Mouse (Mus musculus) MEL (cell line): ENCODE results near the gene Filip1l. TPM values are rescaled to one million over a fixed set of nuclear protein-coding genes. Genes with fewer than 3 reads are reported as not detected.

Source experiments
- DNase-seq: peaks from one replicate; pipeline ENCODE4 v3.0.0; 2011; ENCODE audit warnings: low read depth, low spot score
- H3K27ac ChIP-seq: 2 replicates; pipeline ENCODE4 v1.5.1; 2012; ENCODE audit warnings: low read depth, mild to moderate bottlenecking, control low read depth, low read length, moderate library complexity; ENCODE audit not compliant: control insufficient read depth
- H3K27me3 ChIP-seq, 2 experiments: fragments of 150-350 bp in 1 of 2; sonication (generic) in 1 of 2; 2 replicates each; pipeline ENCODE4 v1.6.1; 2012; ENCODE audit warnings: low read length in 2 of 2, mild to moderate bottlenecking in 2 of 2, improper control_type of control experiment in 1 of 2, moderate library complexity in 1 of 2; ENCODE audit not compliant: insufficient read depth in 2 of 2, control insufficient read depth in 1 of 2
- H3K36me3 ChIP-seq, 2 experiments: 2 replicates each; pipeline ENCODE4 v1.6.1; 2012 to 2014; ENCODE audit warnings: low read length in 2 of 2, improper control_type of control experiment in 1 of 2, inconsistent platforms in 1 of 2, mild to moderate bottlenecking in 1 of 2; ENCODE audit not compliant: insufficient read depth in 2 of 2, control insufficient read depth in 1 of 2
- H3K4me1 ChIP-seq, 2 experiments: fragments of 150-350 bp in 1 of 2; sonication (generic) in 1 of 2; 2 replicates each; pipeline ENCODE4 v1.6.1; 2012; ENCODE audit warnings: low read length in 2 of 2, improper control_type of control experiment in 1 of 2, mild to moderate bottlenecking in 1 of 2; ENCODE audit not compliant: insufficient read depth in 2 of 2, control insufficient read depth in 1 of 2
- H3K4me3 ChIP-seq, 2 experiments: fragments of 150-350 bp in 1 of 2; sonication (generic) in 1 of 2; 2 replicates each; pipeline ENCODE4 v1.5.1; 2012; ENCODE audit warnings: low read depth in 2 of 2, low read length in 2 of 2, mild to moderate bottlenecking in 2 of 2, moderate library complexity in 2 of 2, control low read depth in 1 of 2, improper control_type of control experiment in 1 of 2; ENCODE audit not compliant: control insufficient read depth in 1 of 2, insufficient read depth in 1 of 2
- H3K79me2 ChIP-seq: 2 replicates; pipeline ENCODE4 v1.6.1; 2012; ENCODE audit warnings: mild to moderate bottlenecking, low read length, moderate library complexity; ENCODE audit not compliant: control insufficient read depth, poor library complexity, insufficient read depth
- H3K9ac ChIP-seq: 2 replicates; pipeline ENCODE4 v1.6.1; 2012; ENCODE audit warnings: low read depth, mild to moderate bottlenecking, control low read depth, low read length, moderate library complexity; ENCODE audit not compliant: control insufficient read depth, poor library complexity, severe bottlenecking
- H3K9me3 ChIP-seq: fragments of 150-350 bp; sonication (generic); replicated peaks from 2 replicates; pipeline ENCODE4 v1.6.1; 2012; ENCODE audit warnings: mild to moderate bottlenecking, low read length, improper control_type of control experiment, moderate library complexity; ENCODE audit not compliant: insufficient read depth
- CHD2 ChIP-seq: IDR thresholded peaks from 2 replicates; pipeline ENCODE4 v1.6.1; 2011; ENCODE audit warnings: low read length, improper control_type of control experiment
- E2F4 ChIP-seq: IDR thresholded peaks from 2 replicates; pipeline ENCODE4 v1.6.1; 2011; ENCODE audit warnings: low read depth, low read length, improper control_type of control experiment, borderline replicate concordance
- EP300 ChIP-seq, 2 experiments: IDR thresholded peaks; 2 replicates each; pipeline ENCODE4 v1.6.1; 2011; ENCODE audit warnings: improper control_type of control experiment in 2 of 2, low read length in 2 of 2, low read depth in 1 of 2, mild to moderate bottlenecking in 1 of 2
- JUND ChIP-seq: IDR thresholded peaks from 2 replicates; pipeline ENCODE4 v1.6.1; 2011; ENCODE audit warnings: low read depth, mild to moderate bottlenecking, improper control_type of control experiment, low read length
- KAT2A ChIP-seq: conservative IDR thresholded peaks from 2 replicates; pipeline ENCODE4 v1.6.1; 2012; ENCODE audit warnings: low read depth, low read length, improper control_type of control experiment, inconsistent platforms
- MAX ChIP-seq: IDR thresholded peaks from 2 replicates; pipeline ENCODE4 v1.6.1; 2011; ENCODE audit warnings: low read length, improper control_type of control experiment
- MXI1 ChIP-seq: IDR thresholded peaks from 2 replicates; pipeline ENCODE4 v1.6.1; 2011; ENCODE audit warnings: mild to moderate bottlenecking, low read depth, low read length, improper control_type of control experiment
- MYB ChIP-seq: IDR thresholded peaks from 2 replicates; pipeline ENCODE4 v1.6.1; 2011; ENCODE audit warnings: mild to moderate bottlenecking, low read depth, low read length, improper control_type of control experiment
- MYC ChIP-seq: IDR thresholded peaks from 2 replicates; pipeline ENCODE4 v1.6.1; 2011; ENCODE audit warnings: low read depth, mild to moderate bottlenecking, low read length, improper control_type of control experiment, moderate library complexity
- POLR2A ChIP-seq, 2 experiments: IDR thresholded peaks; 2 replicates each; pipeline ENCODE4 v1.6.1; 2011 to 2012; ENCODE audit warnings: low read length in 2 of 2, mild to moderate bottlenecking in 2 of 2, control low read depth in 1 of 2, improper control_type of control experiment in 1 of 2, low read depth in 1 of 2, moderate library complexity in 1 of 2; ENCODE audit not compliant: control insufficient read depth in 1 of 2, insufficient read depth in 1 of 2, poor library complexity in 1 of 2
- POLR2AphosphoS5 ChIP-seq: IDR thresholded peaks from 2 replicates; pipeline ENCODE4 v1.6.1; 2012; ENCODE audit warnings: low read depth, borderline replicate concordance, mild to moderate bottlenecking, inconsistent platforms, low read length, moderate library complexity, mixed read lengths
- RCOR1 ChIP-seq: IDR thresholded peaks from 2 replicates; pipeline ENCODE4 v1.6.1; 2012; ENCODE audit warnings: low read depth, mild to moderate bottlenecking, inconsistent platforms, low read length, improper control_type of control experiment
- SIN3A ChIP-seq: IDR thresholded peaks from 2 replicates; pipeline ENCODE4 v1.6.1; 2012; ENCODE audit warnings: low read length, improper control_type of control experiment, inconsistent platforms
- TAL1 ChIP-seq: IDR thresholded peaks from 2 replicates; pipeline ENCODE4 v1.6.1; 2012; ENCODE audit warnings: mild to moderate bottlenecking, inconsistent platforms, low read length, moderate library complexity, mixed read lengths
- UBTF ChIP-seq: IDR thresholded peaks from 2 replicates; pipeline ENCODE4 v1.6.1; 2012; ENCODE audit warnings: low read depth, mild to moderate bottlenecking, inconsistent platforms, low read length, improper control_type of control experiment, moderate library complexity, borderline replicate concordance; ENCODE audit not compliant: insufficient read depth
- ZMIZ1 ChIP-seq: IDR thresholded peaks from 2 replicates; pipeline ENCODE4 v1.6.1; 2012; ENCODE audit warnings: low read depth, mild to moderate bottlenecking, inconsistent platforms, low read length, improper control_type of control experiment, moderate library complexity
- polyA plus RNA-seq, 2 experiments: library from polyadenylated mRNA; stranded (reverse) in 1 of 2; unstranded in 1 of 2; fragments of >175 nt in 1 of 2; fragments of >200 nt in 1 of 2; gene quantifications; 2 replicates each; pipeline versions ENCODE4 v1.2.1 to v1.2.4; 2012; ENCODE audit warnings: low replicate concordance in 2 of 2, low read depth in 1 of 2; ENCODE audit not compliant: insufficient read length in 2 of 2, insufficient read depth in 1 of 2, missing spikeins in 1 of 2
- total RNA-seq: library from RNA; depleted of rRNA; stranded (reverse); fragments of 300-350 nt; gene quantifications from 2 replicates; pipeline ENCODE4 v1.2.3, GENCODE M21; 2012

Filip1l gene
- total and polyA plus RNA-seq, 3 experiments, result 0.27 to 1.8 TPM; not detected in 1

DNA sequence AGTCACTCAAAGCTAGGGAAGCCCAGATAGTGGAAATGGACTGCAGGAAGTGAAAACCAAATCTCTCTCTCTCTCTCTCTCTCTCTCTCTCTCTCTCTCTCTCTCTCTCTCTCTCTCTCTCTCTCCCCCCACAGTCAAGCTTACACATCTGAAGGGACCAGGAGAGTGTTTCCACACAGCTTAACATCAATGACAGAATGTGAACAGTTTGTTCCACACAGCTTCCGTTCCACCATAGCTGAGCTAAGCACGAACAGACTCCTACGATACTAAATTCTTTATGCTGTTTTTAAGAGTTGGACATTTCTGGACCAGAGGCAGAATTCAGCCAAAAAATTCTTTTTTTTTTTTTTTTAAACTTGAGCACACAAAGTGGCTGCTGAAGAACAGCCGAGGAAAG is 139.0 kb downstream of the Filip1l start:
- no peaks in the 10 kb centered on the region for H3K9me3 ChIP-seq
- H3K36me3 ChIP-seq, result peaks cover 0 to 18% of the 10 kb centered on the region in 2 experiments; a peak in 3 of 4 replicates
- H3K4me1 ChIP-seq, result peaks cover under 1 to 10% of the 10 kb centered on the region in 2 experiments; a peak in 3 of 4 replicates
- H3K79me2 ChIP-seq, result no peaks in the 10 kb centered on the region
- no peak for TF ChIP-seq EP300 (IDR thresholded peaks at IDR 0.05; ENCODE audit: low read depth in 1 of 2, low read length in 2 of 2)
- no peak for TF ChIP-seq E2F4
- TF ChIP-seq TAL1, result no peak
- no peak for TF ChIP-seq ZMIZ1
- no peak for TF ChIP-seq KAT2A
- no peak for TF ChIP-seq JUND
- TF ChIP-seq MYC, result no peak
- TF ChIP-seq RCOR1, result no peak
- no peak for TF ChIP-seq CHD2
- no peak for TF ChIP-seq UBTF
- TF ChIP-seq SIN3A, result no peak
- no peak for TF ChIP-seq MXI1
- no peak for DNase-seq
- H3K27ac ChIP-seq, result no peak overlapping the region
- H3K27me3 ChIP-seq, result no peaks in the 10 kb centered on the region
- H3K9ac ChIP-seq, result no peak overlapping the region
- no peak overlapping the region for H3K4me3 ChIP-seq

DNA sequence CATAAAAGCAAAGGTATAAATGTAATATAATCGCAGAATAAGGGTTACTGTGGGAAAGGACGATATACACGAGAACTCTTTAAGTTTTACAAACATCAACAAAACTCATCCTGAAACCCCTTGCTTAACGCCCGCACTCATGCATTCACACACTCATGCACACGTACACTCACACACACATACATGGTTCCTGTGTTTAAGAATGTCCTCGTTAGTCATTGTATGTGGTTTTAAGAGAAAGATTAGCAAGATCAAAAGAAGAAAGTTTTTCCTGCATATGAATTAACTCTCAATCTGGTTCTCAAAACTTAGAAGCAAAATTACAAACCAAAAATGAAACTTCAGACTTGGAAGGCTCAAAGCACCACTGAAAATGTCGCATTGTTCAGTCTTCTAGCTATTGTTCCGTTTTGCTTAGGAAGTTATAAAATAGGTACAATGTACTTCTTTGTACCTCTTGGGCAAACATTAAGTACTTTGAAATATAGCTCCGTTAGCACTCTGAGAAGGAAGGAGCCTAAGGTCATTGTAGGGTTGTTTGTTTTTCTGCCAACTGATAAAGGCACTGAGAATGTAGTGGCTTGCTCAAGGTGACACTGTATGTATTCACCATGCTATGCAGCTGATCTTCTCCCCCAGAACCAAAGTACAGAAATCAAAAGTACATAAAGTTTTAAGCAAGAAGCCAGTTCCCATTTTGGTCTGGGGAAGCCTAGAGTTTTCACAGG is 142.7 kb downstream of the Filip1l start:
- H3K79me2 ChIP-seq, result no peaks in the 10 kb centered on the region
- no peaks in the 10 kb centered on the region for H3K9me3 ChIP-seq
- no peak for TF ChIP-seq POLR2AphosphoS5
- TF ChIP-seq POLR2A (IDR thresholded peaks at IDR 0.05; ENCODE audit: control insufficient read depth in 1 of 2, insufficient read depth in 1 of 2, low read depth in 1 of 2, low read length in 2 of 2, poor library complexity in 1 of 2), result no peak
- TF ChIP-seq ZMIZ1, result peak; percentile 49; the same call in 1 of the 2 replicates
- no peak for TF ChIP-seq MYB
- no peak for TF ChIP-seq MAX
- TF ChIP-seq, all 39 proteins: peak for 1
- no peak overlapping the region for H3K9ac ChIP-seq
- H3K4me3 ChIP-seq, result no peak overlapping the region; a peak in 1 of 4 replicates
- peaks cover 0 to 20% of the 10 kb centered on the region in 2 experiments; a peak in 3 of 4 replicates for H3K36me3 ChIP-seq
- peaks cover 0 to 11% of the 10 kb centered on the region in 2 experiments; a peak in 2 of 4 replicates for H3K4me1 ChIP-seq
- H3K27ac ChIP-seq, result no peak overlapping the region
- no peaks in the 10 kb centered on the region for H3K27me3 ChIP-seq
- DNase-seq, result no peak
